Mouse (Mus musculus) liver, embryonic 11.5 days (tissue): ENCODE measurements around the gene Clcn3. TPM values are rescaled to one million over a fixed set of nuclear protein-coding genes. Genes with fewer than 3 reads are reported as not detected.
A peak's percentile ranks its signal among the peaks of the same experiment; 100 is the strongest.

Experiments
- ATAC-seq: fragments of 200-750 bp; cut with Nextera tagmentation; replicated peaks from 2 replicates; pipeline ENCODE4 v1.8.0; 2017; ENCODE audit warnings: moderate number of reproducible peaks, mild to moderate bottlenecking, moderate TSS enrichment, moderate library complexity; ENCODE audit not compliant: low FRiP score
- DNase-seq: peaks from one replicate; pipeline ENCODE4 v3.0.0-alpha.2; 2017; ENCODE audit warnings: low spot score
- H3K27ac ChIP-seq: fragments of 300-500 bp; sonication (generic); 2 replicates; pipeline ENCODE4 v1.5.1; 2014; ENCODE audit warnings: mild to moderate bottlenecking, low read depth, low read length, control low read depth
- H3K27me3 ChIP-seq: fragments of 300-500 bp; sonication (generic); replicated peaks from 2 replicates; pipeline ENCODE4 v1.6.1; 2014; ENCODE audit warnings: low read length, mixed read lengths; ENCODE audit not compliant: control insufficient read depth, insufficient read depth
- H3K36me3 ChIP-seq: fragments of 300-500 bp; sonication (generic); 2 replicates; pipeline ENCODE4 v1.6.1; 2014; ENCODE audit warnings: mild to moderate bottlenecking, low read length, moderate library complexity, mixed read lengths; ENCODE audit not compliant: control insufficient read depth, insufficient read depth
- H3K4me1 ChIP-seq: fragments of 300-500 bp; sonication (generic); replicated peaks from 2 replicates; pipeline ENCODE4 v1.6.1; 2014; ENCODE audit warnings: low read length, mixed read lengths; ENCODE audit not compliant: control insufficient read depth, insufficient read depth
- H3K4me2 ChIP-seq: fragments of 300-500 bp; sonication (generic); 2 replicates; pipeline ENCODE4 v1.6.1; 2014; ENCODE audit warnings: mild to moderate bottlenecking, control low read depth, moderate library complexity
- H3K4me3 ChIP-seq: fragments of 300-500 bp; sonication (generic); 2 replicates; pipeline ENCODE4 v1.5.1; 2014; ENCODE audit warnings: low read depth, low read length, control low read depth
- H3K9ac ChIP-seq: fragments of 300-500 bp; sonication (generic); 2 replicates; pipeline ENCODE4 v1.6.1; 2014; ENCODE audit warnings: low read depth, low read length, control low read depth
- H3K9me3 ChIP-seq: fragments of 300-500 bp; sonication (generic); 2 replicates; pipeline ENCODE4 v1.6.1; 2016; ENCODE audit warnings: low read length, inconsistent platforms, mixed read lengths; ENCODE audit not compliant: control insufficient read depth
- WGBS: fragments of 180-500 bp; shearing (Covaris S2); extraction: QIAGEN DNeasy Blood & Tissue Kit; methylation state at CpG from one replicate; pipeline ENCODE4 v1.1.7; 2014; 5-methylcytosine and 5-hydroxymethylcytosine counted together
- polyA plus RNA-seq: library from polyadenylated mRNA; unstranded; fragments of >200 nt; fragmentation: Nextera tagmentation; extraction: Ambion mirVana; gene quantifications from 2 replicates; pipeline ENCODE4 v1.2.1, GENCODE M21; 2014

Clcn3 gene
- polyA plus RNA-seq, 1 experiment from 2014 or later, result 43.8 TPM

DNA sequence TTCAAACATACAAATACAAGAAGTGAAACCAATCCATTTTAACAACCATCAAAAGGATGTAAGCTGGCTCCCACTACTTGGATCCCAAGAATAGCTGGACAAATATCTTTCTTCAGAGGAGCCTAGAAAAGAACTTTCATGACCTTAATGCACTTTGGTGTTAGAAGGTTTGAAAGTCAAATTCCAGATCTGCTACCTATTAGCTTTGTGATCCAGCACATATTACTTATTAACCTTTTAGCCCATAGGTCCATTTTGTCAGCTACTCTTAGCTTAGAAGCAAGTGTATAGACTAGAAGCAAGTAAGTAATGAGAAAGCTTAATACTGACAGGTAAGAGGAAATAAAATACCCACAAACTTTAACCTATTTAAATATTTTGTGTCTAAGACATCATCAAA, 35.6 kb downstream of the Clcn3 start:
- Histone ChIP-seq H3K4me3 (no peak overlapping the region), H3K4me1 (peaks cover 19% of the 10 kb centered on the region), H3K9ac (no peak overlapping the region), H3K4me2 (no peak overlapping the region), H3K27ac (no peak overlapping the region), H3K36me3 (no peaks in the 10 kb centered on the region), H3K9me3 (no peaks in the 10 kb centered on the region), H3K27me3 (no peaks in the 10 kb centered on the region)
- DNase-seq (no peak), ATAC-seq (no peak)

GRCm38 (mm10) chr8:60942867-60943266, 40.2 kb downstream of the Clcn3 start:
- ATAC-seq (no peak), DNase-seq (no peak)
- H3K27ac ChIP-seq, result no peak overlapping the region
- peaks cover 12% of the 10 kb centered on the region for H3K4me1 ChIP-seq
- H3K9ac ChIP-seq, result no peak overlapping the region
- no peaks in the 10 kb centered on the region for H3K9me3 ChIP-seq
- H3K36me3 ChIP-seq, result no peaks in the 10 kb centered on the region
- H3K27me3 ChIP-seq, result no peaks in the 10 kb centered on the region
- H3K4me3 ChIP-seq, result no peak overlapping the region
- 97% methylated on average over 2 of the region's 2 CpGs for WGBS
- no peak overlapping the region for H3K4me2 ChIP-seq

GRCm38 (mm10) chr8:60938717-60939424, 44.2 kb downstream of the Clcn3 start:
- no peak overlapping the region for H3K9ac ChIP-seq
- ATAC-seq (peak; percentile 78), DNase-seq (no peak)
- peaks cover 15% of the 10 kb centered on the region for H3K4me1 ChIP-seq
- H3K27ac ChIP-seq, result peak overlapping the region; percentile 64; the same call in 1 of the 2 replicates
- H3K4me3 ChIP-seq, result no peak overlapping the region
- H3K36me3 ChIP-seq, result 0 out of 2 replicates have a peak, but pooled peaks cover 3% of the 10 kb centered on the region
- no peaks in the 10 kb centered on the region for H3K27me3 ChIP-seq
- 21% methylated on average over 3 of the region's 3 CpGs for WGBS
- no peaks in the 10 kb centered on the region for H3K9me3 ChIP-seq
- H3K4me2 ChIP-seq, result peak overlapping the region; percentile 44

DNA sequence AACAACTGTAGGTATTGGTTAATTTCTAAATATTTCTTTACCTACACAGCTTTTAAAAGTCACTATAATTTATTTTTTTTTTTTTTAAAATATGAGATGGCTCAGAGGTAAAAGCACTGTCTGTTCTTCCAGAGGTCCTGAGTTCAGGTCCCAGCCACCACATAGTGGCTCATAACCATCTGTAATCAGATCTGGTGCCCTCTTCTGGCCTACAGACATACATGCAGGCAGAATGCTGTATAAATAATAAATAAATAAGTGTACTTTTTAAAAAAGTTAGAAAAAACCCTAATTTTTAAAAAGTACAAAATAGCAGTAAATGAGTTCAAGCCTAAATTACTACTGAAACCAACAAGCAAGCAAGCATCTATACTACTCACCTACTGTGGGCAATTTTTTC, 49.5 kb downstream of the Clcn3 start:
- no peaks in the 10 kb centered on the region for H3K27me3 ChIP-seq
- ATAC-seq (no peak), DNase-seq (no peak)
- no peak overlapping the region for H3K9ac ChIP-seq
- H3K4me1 ChIP-seq, result peaks cover 8% of the 10 kb centered on the region
- no peak overlapping the region for H3K4me3 ChIP-seq
- H3K36me3 ChIP-seq, result peaks cover 3% of the 10 kb centered on the region; the same call in 1 of the 2 replicates
- H3K27ac ChIP-seq, result no peak overlapping the region
- H3K4me2 ChIP-seq, result no peak overlapping the region
- no peaks in the 10 kb centered on the region for H3K9me3 ChIP-seq

GRCm38 (mm10) chr8:60920176-60920575, 62.9 kb downstream of the Clcn3 start:
- WGBS, result 88% methylated on average over 4 of the region's 4 CpGs
- Histone ChIP-seq H3K4me3 (no peak overlapping the region), H3K9ac (no peak overlapping the region), H3K9me3 (no peaks in the 10 kb centered on the region), H3K4me2 (no peak overlapping the region), H3K27me3 (no peaks in the 10 kb centered on the region), H3K4me1 (no peaks in the 10 kb centered on the region), H3K36me3 (peaks cover 6% of the 10 kb centered on the region), H3K27ac (no peak overlapping the region)
- DNase-seq (no peak), ATAC-seq (no peak)

- no peak for ATAC-seq
- WGBS, result 87% methylated on average over 3 of the region's 3 CpGs
- peaks cover 6% of the 10 kb centered on the region for H3K36me3 ChIP-seq
Observed at GRCm38 (mm10) chr8:60919069-60919468, 64.0 kb downstream of the Clcn3 start.

DNA sequence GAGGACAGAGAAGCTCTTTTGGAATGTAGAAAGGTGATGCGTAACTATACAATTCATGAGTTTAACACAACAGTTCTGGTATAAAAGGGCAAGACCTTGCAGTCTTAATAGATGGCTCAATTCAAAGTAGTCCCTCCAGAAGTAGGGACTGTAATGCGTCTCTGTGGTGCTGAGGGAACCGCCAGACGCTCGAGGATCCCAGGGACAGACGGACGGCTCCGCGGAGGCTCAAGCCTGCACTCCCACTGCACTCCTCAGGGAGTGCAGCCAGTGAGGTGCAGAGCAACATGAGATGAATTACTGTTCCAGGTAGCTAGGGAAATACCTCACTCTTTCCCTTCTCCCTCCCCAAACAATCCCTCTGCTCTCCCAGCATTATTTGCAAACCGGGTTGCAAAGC, 70.5 kb downstream of the Clcn3 start:
- Histone ChIP-seq H3K4me1 (no peaks in the 10 kb centered on the region), H3K9me3 (no peaks in the 10 kb centered on the region), H3K4me3 (no peak overlapping the region), H3K27ac (no peak overlapping the region), H3K27me3 (no peaks in the 10 kb centered on the region), H3K9ac (no peak overlapping the region), H3K4me2 (no peak overlapping the region), H3K36me3 (peaks cover 2% of the 10 kb centered on the region; the same call in 1 of the 2 replicates)
- ATAC-seq (no peak), DNase-seq (no peak)
- 65% methylated on average over 10 of the region's 10 CpGs for WGBS

More at GRCm38 (mm10) chr8:60919069-60919468, 64.0 kb downstream of the Clcn3 start:
- H3K4me3 ChIP-seq, result no peak overlapping the region
- H3K9ac ChIP-seq, result no peak overlapping the region
- no peak overlapping the region for H3K27ac ChIP-seq
- H3K27me3 ChIP-seq, result no peaks in the 10 kb centered on the region
- H3K4me1 ChIP-seq, result no peaks in the 10 kb centered on the region
- H3K4me2 ChIP-seq, result no peak overlapping the region
- no peaks in the 10 kb centered on the region for H3K9me3 ChIP-seq
- DNase-seq, result no peak

DNA sequence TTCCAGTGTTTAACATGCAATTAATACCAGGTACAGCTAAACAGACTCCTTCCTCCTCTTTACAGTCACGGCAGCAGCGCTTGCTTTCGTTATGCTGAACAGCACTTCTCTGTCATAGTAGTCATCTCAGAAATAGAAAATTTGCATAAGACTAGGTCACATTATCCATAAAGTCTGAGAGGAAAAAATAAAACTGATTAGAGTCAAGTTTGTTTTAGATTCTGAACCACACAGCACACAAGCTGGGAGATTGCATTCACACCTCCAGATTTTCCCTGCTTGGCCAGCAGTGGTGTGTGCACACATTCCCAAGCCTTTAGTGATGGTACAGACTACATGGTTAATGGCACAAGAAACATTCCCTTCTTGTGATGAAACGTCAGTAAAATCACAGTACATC, 71.0 kb downstream of the Clcn3 start:
- Histone ChIP-seq H3K9me3 (no peaks in the 10 kb centered on the region), H3K27ac (no peak overlapping the region), H3K36me3 (peaks cover 2% of the 10 kb centered on the region; the same call in 1 of the 2 replicates), H3K27me3 (no peaks in the 10 kb centered on the region), H3K9ac (no peak overlapping the region), H3K4me2 (no peak overlapping the region), H3K4me3 (no peak overlapping the region), H3K4me1 (no peaks in the 10 kb centered on the region)
- no peak for ATAC-seq
- no peak for DNase-seq
- 88% methylated on average over 4 of the region's 4 CpGs for WGBS

- ATAC-seq (no peak), DNase-seq (no peak)
- no peak overlapping the region for H3K4me3 ChIP-seq
- H3K27ac ChIP-seq, result no peak overlapping the region
- H3K4me1 ChIP-seq, result peaks cover 9% of the 10 kb centered on the region; the same call in 1 of the 2 replicates
- H3K36me3 ChIP-seq, result peaks cover 8% of the 10 kb centered on the region
- H3K4me2 ChIP-seq, result no peak overlapping the region
- no peaks in the 10 kb centered on the region for H3K27me3 ChIP-seq
- WGBS, result 77% methylated on average over 9 of the region's 9 CpGs
- no peaks in the 10 kb centered on the region for H3K9me3 ChIP-seq
- H3K9ac ChIP-seq, result no peak overlapping the region
Observed at GRCm38 (mm10) chr8:60900147-60900546, 83.0 kb downstream of the Clcn3 start.
